Mouse (Mus musculus) hindbrain, embryonic 15.5 days (tissue): ENCODE results near the gene Fancd2. TPM values are rescaled to one million over a fixed set of nuclear protein-coding genes. Genes with fewer than 3 reads are reported as not detected.

Experiments used
- ATAC-seq: fragments of 200-750 bp; cut with Nextera tagmentation; 2 replicates; pipeline ENCODE4 v1.8.0; 2017; ENCODE audit warnings: low read depth, moderate number of reproducible peaks, moderate TSS enrichment; ENCODE audit not compliant: low FRiP score
- H3K27ac ChIP-seq: fragments of 300-500 bp; sonication (generic); replicated peaks from 2 replicates; pipeline ENCODE4 v1.5.1; 2015; ENCODE audit warnings: mild to moderate bottlenecking, inconsistent platforms
- H3K27me3 ChIP-seq: fragments of 300-500 bp; sonication (generic); 2 replicates; pipeline ENCODE4 v1.6.1; 2015; ENCODE audit warnings: control low read depth, inconsistent platforms
- H3K36me3 ChIP-seq: fragments of 300-500 bp; sonication (generic); 2 replicates; pipeline ENCODE4 v1.6.1; 2015; ENCODE audit warnings: control low read depth, inconsistent platforms
- H3K4me1 ChIP-seq: fragments of 300-500 bp; sonication (generic); replicated peaks from 2 replicates; pipeline ENCODE4 v1.6.1; 2015; ENCODE audit warnings: control low read depth, inconsistent platforms
- H3K4me2 ChIP-seq: fragments of 300-500 bp; sonication (generic); 2 replicates; pipeline ENCODE4 v1.6.1; 2015; ENCODE audit warnings: moderate library complexity, mild to moderate bottlenecking, inconsistent platforms
- H3K4me3 ChIP-seq: fragments of 300-500 bp; sonication (generic); 2 replicates; pipeline ENCODE4 v1.5.1; 2015; ENCODE audit warnings: mild to moderate bottlenecking, inconsistent platforms
- H3K9ac ChIP-seq: fragments of 300-500 bp; sonication (generic); 2 replicates; pipeline ENCODE4 v1.6.1; 2015; ENCODE audit warnings: inconsistent platforms
- H3K9me3 ChIP-seq: fragments of 300-500 bp; sonication (generic); 2 replicates; pipeline ENCODE4 v1.6.1; 2016; ENCODE audit warnings: control low read depth, inconsistent platforms
- WGBS: fragments of 180-500 bp; shearing (Covaris S2); methylation state at CpG from one replicate; pipeline ENCODE4 v1.1.7; 2015; 5-methylcytosine and 5-hydroxymethylcytosine counted together
- polyA plus RNA-seq: library from polyadenylated mRNA; unstranded; fragments of >200 nt; fragmentation: Nextera tagmentation; extraction: Ambion mirVana; gene quantifications from 2 replicates; pipeline ENCODE4 v1.2.1, GENCODE M21; 2015

Fancd2 gene
- polyA plus RNA-seq, 1 experiment from 2014 or later = 2.0 TPM

DNA sequence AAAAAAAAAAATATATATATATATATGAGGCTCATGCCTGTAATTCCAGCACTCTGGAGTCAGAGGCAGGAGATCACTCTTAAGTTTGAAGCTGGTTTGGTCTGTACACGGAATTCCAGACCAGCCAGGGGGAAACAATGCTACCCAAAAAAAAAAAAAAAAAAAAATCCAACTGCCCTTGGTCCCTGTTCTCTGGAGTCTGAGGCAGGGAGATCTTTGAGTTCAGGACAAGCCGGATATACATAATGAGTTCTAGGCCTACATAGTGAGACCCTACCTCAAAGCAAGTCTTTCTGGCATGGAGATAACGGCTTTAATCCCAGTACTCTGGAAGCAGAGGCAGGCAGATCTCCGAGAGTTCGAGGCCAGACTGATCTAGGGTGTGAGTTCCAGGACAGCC lies 91.9 kb downstream of the Fancd2 start:
- 71% methylated on average over 5 of the region's 5 CpGs for WGBS
- H3K9ac ChIP-seq = no peak overlapping the region

DNA sequence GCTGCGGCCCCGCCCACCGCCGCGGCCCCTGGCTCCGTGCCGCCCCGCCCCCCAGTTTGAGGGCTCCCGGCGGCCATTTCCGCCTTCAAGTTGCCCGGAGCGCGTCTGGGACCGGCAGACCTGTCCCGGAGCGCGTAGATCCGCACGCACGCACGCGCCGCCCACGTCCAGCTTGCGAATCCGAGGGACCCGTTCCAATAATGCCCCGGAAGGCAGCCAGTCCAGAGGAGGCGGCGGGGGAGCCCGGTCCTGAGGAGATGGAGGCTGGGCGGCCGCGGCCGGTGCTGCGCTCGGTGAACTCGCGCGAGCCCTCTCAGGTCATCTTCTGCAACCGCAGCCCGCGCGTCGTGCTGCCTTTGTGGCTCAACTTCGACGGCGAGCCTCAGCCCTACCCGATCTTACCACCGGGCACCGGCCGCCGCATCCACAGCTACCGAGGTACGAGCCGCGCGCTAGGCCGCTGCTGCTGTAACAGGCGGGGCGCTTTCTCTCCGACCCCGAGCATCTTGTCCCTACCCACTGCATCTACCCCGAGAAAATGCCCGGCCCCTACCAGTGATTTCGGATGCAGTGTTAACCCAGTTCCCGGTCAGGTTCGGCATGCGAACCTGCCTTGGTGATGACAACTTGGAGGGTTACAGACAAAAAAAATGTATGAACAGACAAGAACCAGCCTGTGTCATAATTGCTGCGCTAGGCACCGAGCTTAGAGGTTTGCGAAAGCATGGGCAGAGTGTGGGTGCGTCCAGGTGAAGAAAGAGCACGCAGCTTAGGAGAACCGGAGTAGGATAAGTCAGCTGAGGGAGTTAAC lies 92.7 kb downstream of the Fancd2 start, which contains the start of gene Vhl:
Gene Vhl, plus strand, starts transcription at position 19 of the 811 bp plus-strand sequence.
- H3K4me1 ChIP-seq = peaks cover 19% of the 10 kb centered on the region
- H3K4me2 ChIP-seq = peak within 1 kb of the TSS; percentile 59
- peaks cover 10% of the 10 kb centered on the region for H3K36me3 ChIP-seq
- H3K9me3 ChIP-seq = no peaks in the 10 kb centered on the region
- H3K4me3 ChIP-seq = peak within 1 kb of the TSS; percentile 70
- peak within 1 kb of the TSS; percentile 71 for H3K9ac ChIP-seq
- WGBS = under 1% methylated on average over 73 of the region's 76 CpGs
- peak; percentile 86 for ATAC-seq
- no peaks in the 10 kb centered on the region for H3K27me3 ChIP-seq
- peak within 1 kb of the TSS; percentile 86 for H3K27ac ChIP-seq

More for the DNA sequence above, 91.9 kb downstream of the Fancd2 start:
- Histone ChIP-seq H3K9me3 (no peaks in the 10 kb centered on the region), H3K4me3 (peak overlapping the region; percentile 70), H3K4me2 (peak overlapping the region; percentile 59), H3K27ac (peak overlapping the region; percentile 86), H3K36me3 (peaks cover 8% of the 10 kb centered on the region), H3K4me1 (peaks cover 19% of the 10 kb centered on the region), H3K27me3 (no peaks in the 10 kb centered on the region)
- ATAC-seq = no peak

DNA sequence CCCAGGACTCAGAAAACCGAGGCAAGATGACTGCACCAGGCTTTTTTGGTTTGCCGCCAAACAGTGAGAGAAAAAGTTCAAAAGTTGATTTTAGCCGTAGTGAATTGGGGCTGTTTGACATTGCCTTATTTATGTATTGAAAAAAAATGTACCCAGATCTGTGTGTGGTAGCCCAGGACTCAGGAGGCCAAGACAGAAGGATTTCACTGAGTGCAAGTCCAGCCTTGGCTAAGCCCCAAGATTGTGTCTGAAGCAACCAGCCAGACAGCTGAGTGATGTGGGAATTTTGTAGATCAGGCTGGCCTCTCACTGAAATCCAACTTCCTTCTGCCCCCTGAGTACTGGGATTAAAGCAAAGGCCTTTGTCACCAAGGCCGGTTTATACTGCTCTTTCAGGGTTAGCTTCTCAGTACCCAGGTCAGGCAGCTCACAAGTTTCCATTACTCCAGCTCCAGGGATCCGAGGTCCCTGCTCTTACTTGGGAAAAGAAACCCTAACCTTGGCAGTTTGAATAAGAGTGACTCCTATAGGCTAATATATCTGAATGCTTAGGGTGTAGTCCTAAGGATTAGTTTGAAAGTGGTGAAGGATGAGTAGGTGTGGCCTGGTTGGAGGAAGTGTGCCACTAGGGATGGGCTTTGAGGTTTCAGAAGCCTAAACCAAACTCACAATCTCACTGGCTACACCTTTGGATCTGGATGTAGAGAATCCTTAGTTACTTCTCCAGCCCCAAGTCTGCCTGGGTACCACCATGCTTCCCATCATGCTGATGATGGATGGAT lies 93.7 kb downstream of the Fancd2 start:
- no peak for ATAC-seq
- H3K27ac ChIP-seq = peak overlapping the region; percentile 86
- WGBS = 40% methylated on average over 5 of the region's 5 CpGs

DNA sequence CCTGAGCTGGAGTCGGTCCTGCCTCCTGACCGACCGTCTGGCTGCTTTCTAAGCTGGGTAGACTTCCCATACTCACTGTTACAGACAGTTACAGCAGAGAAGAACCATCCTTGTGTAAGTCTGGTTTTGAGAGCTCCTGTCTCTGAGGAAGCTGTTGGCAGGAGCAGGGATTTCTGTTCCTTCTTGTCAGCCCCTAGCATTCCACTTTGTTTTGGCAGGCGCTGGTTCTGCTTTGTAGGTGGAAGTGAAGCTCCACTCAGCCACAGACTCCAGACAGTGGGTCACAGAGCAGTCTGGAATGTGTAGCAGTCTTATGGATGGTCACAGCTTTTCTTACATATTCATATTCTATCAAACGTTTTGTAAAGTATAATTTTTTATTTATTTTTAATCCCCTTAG lies 98.8 kb downstream of the Fancd2 start:
- H3K36me3 ChIP-seq = peaks cover 36% of the 10 kb centered on the region

More for the DNA sequence above, 93.7 kb downstream of the Fancd2 start:
- Histone ChIP-seq H3K4me1 (peaks cover 19% of the 10 kb centered on the region), H3K9me3 (no peaks in the 10 kb centered on the region), H3K4me3 (peak overlapping the region; percentile 70), H3K4me2 (peak overlapping the region; percentile 59), H3K9ac (peak overlapping the region; percentile 71; the same call in 1 of the 2 replicates), H3K36me3 (peaks cover 20% of the 10 kb centered on the region), H3K27me3 (no peaks in the 10 kb centered on the region)

DNA sequence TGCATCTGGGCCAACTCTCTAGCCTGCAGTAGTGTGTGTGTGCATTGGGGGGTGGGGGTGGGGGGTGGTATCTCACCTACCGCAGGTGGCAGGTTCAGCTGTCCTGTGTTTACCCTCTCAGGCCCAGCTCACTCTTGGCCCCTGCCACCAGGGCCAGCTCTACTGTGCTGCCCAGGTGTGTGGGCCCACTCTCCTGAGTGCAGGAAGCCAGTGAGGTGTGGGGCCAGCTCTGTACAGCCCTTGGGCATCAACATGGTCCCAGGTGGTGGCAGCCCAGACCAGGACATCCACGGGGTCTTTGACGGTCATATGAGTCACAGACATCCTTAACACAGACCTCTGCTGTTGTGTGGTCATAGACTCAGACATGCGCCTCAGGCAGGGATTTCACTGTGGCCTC lies 101.4 kb downstream of the Fancd2 start:
- no peak overlapping the region for H3K4me3 ChIP-seq
- no peaks in the 10 kb centered on the region for H3K4me1 ChIP-seq
- H3K36me3 ChIP-seq = peaks cover 33% of the 10 kb centered on the region
- no peak overlapping the region for H3K4me2 ChIP-seq
- H3K27ac ChIP-seq = no peak overlapping the region
- ATAC-seq = no peak
- no peaks in the 10 kb centered on the region for H3K9me3 ChIP-seq
- 95% methylated on average over 4 of the region's 4 CpGs for WGBS
- no peaks in the 10 kb centered on the region for H3K27me3 ChIP-seq
- H3K9ac ChIP-seq = no peak overlapping the region

More for the DNA sequence above, 98.8 kb downstream of the Fancd2 start:
- Histone ChIP-seq H3K9me3 (no peaks in the 10 kb centered on the region), H3K9ac (no peak overlapping the region), H3K4me1 (peaks cover 11% of the 10 kb centered on the region), H3K4me2 (no peak overlapping the region), H3K27me3 (no peaks in the 10 kb centered on the region), H3K27ac (no peak overlapping the region), H3K4me3 (no peak overlapping the region)
- ATAC-seq = no peak
- 91% methylated on average over 5 of the region's 5 CpGs for WGBS

DNA sequence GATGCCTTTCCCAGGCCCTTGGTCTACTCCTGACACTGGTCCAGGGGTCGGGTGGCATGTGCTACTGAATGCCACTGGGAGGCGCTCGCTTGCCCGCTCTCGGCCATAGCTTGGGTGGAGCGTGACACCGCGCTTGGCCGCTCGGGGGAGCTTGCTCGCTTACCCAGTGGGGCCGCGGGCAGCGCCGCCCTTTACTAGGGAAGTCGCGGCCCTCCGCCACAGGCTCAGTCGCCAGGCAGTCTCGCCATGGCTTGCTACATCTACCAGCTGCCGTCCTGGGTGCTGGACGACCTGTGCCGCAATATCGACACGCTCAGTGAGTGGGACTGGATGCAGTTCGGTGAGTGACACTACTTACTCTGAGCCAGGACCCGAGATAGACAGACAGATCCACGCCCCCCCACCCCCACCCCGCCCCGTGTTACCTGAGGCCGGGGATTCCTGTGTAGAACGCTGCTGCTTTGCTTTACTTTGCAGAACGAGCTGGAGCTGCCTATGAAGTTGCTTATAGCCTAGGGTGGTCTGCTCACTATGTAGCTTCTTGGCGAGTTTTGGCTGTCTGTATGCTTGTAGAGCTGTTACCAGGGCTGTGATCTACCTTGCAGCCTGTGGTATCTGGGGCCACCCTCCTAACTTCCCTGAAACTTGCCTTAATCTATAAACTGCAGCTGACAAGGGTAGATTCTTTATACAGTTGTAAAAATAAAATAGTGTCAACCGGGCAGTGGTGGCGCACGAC lies 107.0 kb downstream of the Fancd2 start, which contains the start of gene Irak2:
Gene Irak2, plus strand, starts transcription at position 166 of the 739 bp plus-strand sequence.
- Histone ChIP-seq H3K4me3 (peak within 1 kb of the TSS; percentile 52), H3K36me3 (no peaks in the 10 kb centered on the region), H3K9me3 (no peaks in the 10 kb centered on the region), H3K9ac (peak within 1 kb of the TSS; percentile 49), H3K27ac (0 out of 2 replicates have a peak within 1 kb of the TSS, but pooled peaks have one; percentile 34), H3K4me1 (peaks cover 3% of the 10 kb centered on the region; the same call in 1 of the 2 replicates), H3K27me3 (no peaks in the 10 kb centered on the region), H3K4me2 (peak within 1 kb of the TSS; percentile 67)
- ATAC-seq = peak; percentile 95
- 8% methylated on average over 37 of the region's 37 CpGs for WGBS

DNA sequence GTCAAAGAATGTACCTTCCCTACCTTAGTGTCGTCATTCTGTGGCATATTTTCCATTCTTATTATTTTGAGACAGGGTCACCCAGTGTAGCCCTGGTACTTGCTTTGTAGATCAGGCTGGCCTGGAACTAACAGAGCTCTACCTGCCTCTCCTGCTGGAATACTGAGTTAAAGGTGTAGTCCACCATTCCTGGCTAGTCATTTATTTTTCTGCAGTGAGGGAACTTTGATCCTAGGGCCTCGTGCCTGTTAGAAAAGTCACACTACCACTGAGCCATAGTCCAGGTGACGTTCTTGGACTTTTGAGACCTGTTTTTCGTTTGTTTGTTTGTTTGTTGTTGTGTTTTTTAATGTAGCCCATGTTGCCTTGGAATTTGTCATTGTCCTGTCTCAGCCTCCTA lies 107.7 kb downstream of the Fancd2 start:
- H3K4me3 ChIP-seq = no peak overlapping the region
- H3K27ac ChIP-seq = no peak overlapping the region
- no peak overlapping the region for H3K4me2 ChIP-seq
- ATAC-seq = no peak
- H3K4me1 ChIP-seq = peaks cover 3% of the 10 kb centered on the region; the same call in 1 of the 2 replicates
- whole genome bisulfite sequencing = 90% methylated on average over 4 of the region's 4 CpGs
- no peak overlapping the region for H3K9ac ChIP-seq
- H3K36me3 ChIP-seq = no peaks in the 10 kb centered on the region
- H3K27me3 ChIP-seq = no peaks in the 10 kb centered on the region
- H3K9me3 ChIP-seq = no peaks in the 10 kb centered on the region

DNA sequence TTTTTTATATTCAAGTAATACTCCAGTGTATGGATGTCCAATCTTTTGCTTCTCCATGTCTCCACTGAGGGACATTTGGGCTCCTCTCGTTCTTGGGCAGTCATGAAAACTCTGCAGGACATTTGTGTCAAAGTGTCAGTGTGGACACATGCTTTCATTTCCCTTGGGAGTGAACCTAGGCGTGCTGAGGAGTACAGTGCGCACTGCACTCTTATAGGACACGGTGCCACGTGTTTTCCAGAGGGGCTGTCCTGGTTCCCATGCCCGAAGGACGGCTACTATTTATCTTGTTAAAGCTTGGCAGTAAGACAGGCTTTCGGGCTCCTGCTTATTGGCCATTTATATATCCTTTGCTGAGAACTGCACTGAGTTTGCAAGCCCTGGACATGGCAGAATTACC lies 111.1 kb downstream of the Fancd2 start:
- H3K27ac ChIP-seq = no peak overlapping the region
- H3K9me3 ChIP-seq = no peaks in the 10 kb centered on the region
- H3K4me2 ChIP-seq = no peak overlapping the region
- H3K9ac ChIP-seq = no peak overlapping the region
- H3K27me3 ChIP-seq = no peaks in the 10 kb centered on the region
- ATAC-seq = no peak
- H3K4me1 ChIP-seq = peaks cover 3% of the 10 kb centered on the region; the same call in 1 of the 2 replicates
- WGBS = 83% methylated on average over 8 of the region's 8 CpGs
- H3K4me3 ChIP-seq = no peak overlapping the region
- no peaks in the 10 kb centered on the region for H3K36me3 ChIP-seq

DNA sequence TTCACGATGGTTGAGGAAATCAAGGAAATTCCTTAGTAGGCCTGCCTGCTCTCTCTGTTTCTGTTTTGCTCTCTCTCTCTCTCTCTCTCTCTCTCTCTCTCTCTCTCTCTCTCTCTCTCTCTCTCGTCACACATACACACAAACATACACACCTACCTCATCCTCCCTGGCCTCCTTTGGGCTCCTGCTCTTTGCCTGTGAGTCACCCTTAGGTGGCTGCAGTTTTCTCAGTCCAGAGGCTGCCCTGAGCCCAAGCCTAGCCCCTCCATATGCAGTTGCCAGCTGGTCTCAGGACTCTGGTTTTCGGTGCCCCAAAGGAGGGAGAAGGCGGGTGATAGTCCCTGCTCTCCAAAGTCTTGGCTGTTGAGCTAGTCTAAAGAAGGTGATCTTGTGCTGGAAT lies 111.5 kb downstream of the Fancd2 start:
- peaks cover 2% of the 10 kb centered on the region; the same call in 1 of the 2 replicates for H3K4me1 ChIP-seq
- H3K27me3 ChIP-seq = no peaks in the 10 kb centered on the region
- 84% methylated on average over 4 of the region's 4 CpGs for whole genome bisulfite sequencing
- H3K9me3 ChIP-seq = no peaks in the 10 kb centered on the region
- no peaks in the 10 kb centered on the region for H3K36me3 ChIP-seq
- H3K27ac ChIP-seq = no peak overlapping the region
- no peak for ATAC-seq
- no peak overlapping the region for H3K4me3 ChIP-seq
- no peak overlapping the region for H3K9ac ChIP-seq
- no peak overlapping the region for H3K4me2 ChIP-seq

DNA sequence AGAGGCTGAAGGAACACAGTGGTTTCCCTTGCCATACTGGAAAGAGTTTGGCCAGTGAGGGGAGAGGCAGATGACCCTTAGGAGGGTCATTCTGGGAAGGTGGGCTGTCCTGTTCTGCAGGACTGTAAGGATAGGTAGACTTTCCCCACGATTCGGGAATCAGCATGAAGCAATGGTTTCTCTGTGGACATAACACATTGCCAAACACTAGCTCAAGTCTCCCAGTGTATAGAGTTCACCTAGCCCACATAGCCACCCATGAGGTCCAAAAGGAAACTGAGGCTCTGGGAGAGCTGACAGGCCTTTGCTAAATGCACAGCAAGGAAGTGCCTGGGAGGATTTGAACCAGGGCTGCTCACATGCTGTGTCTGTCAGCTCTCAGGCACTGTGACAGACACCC lies 112.5 kb downstream of the Fancd2 start:
- no peaks in the 10 kb centered on the region for H3K36me3 ChIP-seq
- H3K4me3 ChIP-seq = no peak overlapping the region
- no peak overlapping the region for H3K9ac ChIP-seq
- WGBS = 95% methylated on average over 2 of the region's 2 CpGs
- H3K4me1 ChIP-seq = no peaks in the 10 kb centered on the region
- H3K27me3 ChIP-seq = no peaks in the 10 kb centered on the region
- no peak overlapping the region for H3K27ac ChIP-seq
- ATAC-seq = no peak
- H3K9me3 ChIP-seq = no peaks in the 10 kb centered on the region
- no peak overlapping the region for H3K4me2 ChIP-seq

DNA sequence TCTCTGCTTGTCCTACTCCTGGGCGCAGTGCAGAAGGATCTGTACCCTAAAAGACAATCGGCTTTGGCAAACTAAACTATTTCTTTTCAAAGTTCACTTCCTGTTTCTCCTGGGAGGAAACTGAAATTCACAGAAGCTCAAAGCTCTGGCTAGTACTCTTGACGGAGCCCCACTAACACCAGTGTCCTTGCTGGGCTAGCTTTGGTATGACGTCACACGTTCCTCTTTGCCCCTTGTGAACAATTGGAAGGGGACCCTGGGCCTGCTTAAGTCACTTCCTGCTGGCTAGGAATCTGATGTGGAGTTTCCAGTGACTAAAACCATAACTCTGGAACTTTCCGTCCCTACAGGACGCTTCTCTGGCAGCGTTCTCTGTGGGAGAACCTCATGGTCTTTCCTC lies 113.3 kb downstream of the Fancd2 start:
- Histone ChIP-seq H3K4me2 (no peak overlapping the region), H3K4me1 (no peaks in the 10 kb centered on the region), H3K27ac (no peak overlapping the region), H3K27me3 (no peaks in the 10 kb centered on the region), H3K9ac (no peak overlapping the region), H3K36me3 (no peaks in the 10 kb centered on the region), H3K9me3 (no peaks in the 10 kb centered on the region), H3K4me3 (no peak overlapping the region)
- no peak for ATAC-seq
- WGBS = 85% methylated on average over 8 of the region's 8 CpGs
